Mouse (Mus musculus): Measurements from ENCODE around the gene Dok4. TPM values are rescaled to one million over a fixed set of nuclear protein-coding genes. Genes with fewer than 3 reads are reported as not detected.
A peak's percentile ranks its signal among the peaks of the same experiment; 100 is the strongest.

Gene Dok4
- polyA plus RNA-seq, 1 experiment from 2014 or later: 103 TPM

DNA sequence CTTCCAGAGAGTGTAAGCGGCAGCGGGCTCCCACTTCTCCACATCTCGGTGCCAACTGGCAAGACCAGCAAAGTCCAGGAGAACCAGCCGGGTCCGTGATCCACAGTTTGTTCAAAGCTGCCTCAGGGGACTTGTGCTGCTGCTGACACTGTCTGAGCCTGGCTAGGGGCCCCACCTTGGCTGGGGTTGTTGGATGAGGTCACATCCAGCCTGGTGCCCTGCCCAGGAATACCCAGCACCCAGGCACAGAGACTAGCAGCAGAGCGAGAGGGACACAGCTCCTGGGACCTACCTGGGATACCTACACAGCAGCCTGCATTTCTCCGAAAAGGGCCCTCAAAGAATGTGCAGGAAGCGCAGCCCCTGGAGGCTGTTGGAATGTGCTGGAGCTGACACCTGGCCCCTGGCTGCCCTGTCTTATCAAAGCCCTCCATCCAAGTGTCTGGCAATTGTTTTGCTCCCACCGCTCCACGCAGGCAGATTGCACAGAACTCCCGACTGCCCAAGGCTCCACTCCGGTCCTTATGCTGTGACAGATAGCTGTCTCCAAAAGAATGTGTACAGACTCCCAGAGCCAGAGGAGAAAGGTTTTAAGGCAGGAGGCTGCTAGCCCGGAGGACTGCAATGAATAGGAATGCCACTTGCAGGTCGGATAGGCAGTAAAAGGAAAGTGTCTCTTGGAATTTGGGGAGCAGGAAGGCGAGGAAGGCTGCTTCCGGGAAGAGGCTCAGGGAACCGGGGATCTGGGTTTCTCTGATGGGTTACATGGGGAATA is 847 bp downstream of the Dok4 start:
- H3K9ac ChIP-seq: peak overlapping the region; percentile 77
- no peaks in the 10 kb centered on the region for H3K36me3 ChIP-seq
- H3K4me2 ChIP-seq: peak overlapping the region; percentile 94
- ATAC-seq (ENCODE audit: low read depth): no peak
- H3K4me3 ChIP-seq: peak overlapping the region; percentile 57
- H3K4me1 ChIP-seq (replicated peaks): peaks cover 53% of the 10 kb centered on the region
- H3K27ac ChIP-seq (replicated peaks): peak overlapping the region; percentile 63; the same call in 1 of the 2 replicates
- H3K9me3 ChIP-seq: no peaks in the 10 kb centered on the region
- peaks cover 23% of the 10 kb centered on the region for H3K27me3 ChIP-seq
- WGBS: 17% methylated on average over 17 of the region's 17 CpGs

DNA sequence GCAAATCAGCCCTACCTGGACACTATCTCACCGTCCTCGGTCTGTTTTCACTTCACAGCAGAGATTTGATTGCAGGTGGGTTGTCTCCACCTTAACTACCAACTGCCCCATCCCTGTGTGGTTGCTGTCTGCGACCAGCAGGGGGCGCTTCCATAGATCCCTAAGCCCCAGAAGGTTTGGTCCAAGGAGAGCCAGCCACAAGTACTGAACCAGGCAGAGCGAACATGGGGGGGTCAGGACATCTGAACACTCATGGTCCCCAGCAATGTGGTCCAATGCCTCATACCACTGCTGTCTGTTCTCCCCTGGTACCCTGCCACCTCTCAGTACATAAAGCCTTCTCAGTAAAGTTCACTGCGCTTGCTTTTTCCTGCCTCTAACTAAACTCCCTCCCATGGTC is 1.8 kb downstream of the Dok4 start:
- H3K27ac ChIP-seq (replicated peaks): no peak overlapping the region
- peak overlapping the region; percentile 94 for H3K4me2 ChIP-seq
- H3K9ac ChIP-seq: peak overlapping the region; percentile 77
- 13% methylated on average over 6 of the region's 6 CpGs for WGBS
- peaks cover 23% of the 10 kb centered on the region for H3K27me3 ChIP-seq
- H3K4me1 ChIP-seq (replicated peaks): peaks cover 62% of the 10 kb centered on the region
- no peak for ATAC-seq (ENCODE audit: low read depth)
- no peaks in the 10 kb centered on the region for H3K36me3 ChIP-seq
- peak overlapping the region; percentile 57 for H3K4me3 ChIP-seq
- H3K9me3 ChIP-seq: no peaks in the 10 kb centered on the region

DNA sequence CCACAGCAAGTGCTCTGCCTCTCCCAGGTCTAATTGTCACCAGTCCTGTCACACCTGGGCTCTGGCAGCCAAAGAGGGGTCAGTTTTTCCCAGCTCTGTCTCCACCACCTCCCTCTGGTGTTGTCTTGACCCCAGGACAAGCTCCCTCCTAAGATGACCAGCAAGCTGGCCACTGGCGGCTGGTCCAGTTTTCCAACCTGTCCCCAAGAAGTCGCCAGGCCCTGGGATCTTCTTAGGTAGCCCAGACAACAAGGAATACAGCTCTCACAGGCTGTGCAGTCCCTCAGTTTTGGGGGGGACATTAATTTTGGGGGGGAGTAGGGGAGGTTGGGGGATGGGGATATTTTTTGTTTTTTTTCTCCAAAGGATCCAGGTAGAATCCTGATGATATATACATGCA is 3.6 kb downstream of the Dok4 start:
- 72% methylated on average over 2 of the region's 2 CpGs for WGBS
- peaks cover 1% of the 10 kb centered on the region; the same call in 1 of the 2 replicates for H3K36me3 ChIP-seq
- peak overlapping the region; percentile 94 for H3K4me2 ChIP-seq
- no peaks in the 10 kb centered on the region for H3K9me3 ChIP-seq
- peaks cover 23% of the 10 kb centered on the region for H3K27me3 ChIP-seq
- no peak overlapping the region for H3K4me3 ChIP-seq
- peaks cover 80% of the 10 kb centered on the region for H3K4me1 ChIP-seq (replicated peaks)
- H3K27ac ChIP-seq (replicated peaks): peak overlapping the region; percentile 69
- H3K9ac ChIP-seq: peak overlapping the region; percentile 89; the same call in 1 of the 2 replicates
- no peak for ATAC-seq (ENCODE audit: low read depth)

DNA sequence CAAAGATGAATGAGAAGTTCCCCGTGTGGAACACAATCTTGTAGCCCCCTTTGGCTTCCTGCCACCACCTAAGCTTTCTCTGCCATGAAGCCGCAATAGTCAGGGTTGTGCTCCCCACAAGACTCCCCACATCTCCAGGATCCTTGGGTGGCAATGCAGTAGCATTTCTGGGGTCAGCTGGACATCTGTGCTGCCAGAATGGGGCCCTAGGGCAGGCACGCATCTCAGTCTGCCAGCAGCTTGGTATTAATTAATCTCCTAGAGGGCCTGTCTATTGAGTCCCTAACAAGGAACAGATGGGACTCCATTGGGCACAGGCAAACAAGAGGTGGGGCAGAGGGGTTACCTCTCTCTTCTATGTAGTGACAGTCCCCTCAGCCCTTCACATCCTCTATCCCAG is 4.0 kb downstream of the Dok4 start:
- WGBS: 25% methylated on average over 3 of the region's 3 CpGs
- peaks cover 23% of the 10 kb centered on the region for H3K27me3 ChIP-seq
- no peaks in the 10 kb centered on the region for H3K9me3 ChIP-seq
- peak overlapping the region; percentile 69 for H3K27ac ChIP-seq (replicated peaks)
- no peak overlapping the region for H3K4me3 ChIP-seq
- H3K4me1 ChIP-seq (replicated peaks): peaks cover 83% of the 10 kb centered on the region
- peak overlapping the region; percentile 89 for H3K9ac ChIP-seq
- peaks cover 5% of the 10 kb centered on the region for H3K36me3 ChIP-seq
- ATAC-seq (ENCODE audit: low read depth): no peak
- H3K4me2 ChIP-seq: peak overlapping the region; percentile 94

DNA sequence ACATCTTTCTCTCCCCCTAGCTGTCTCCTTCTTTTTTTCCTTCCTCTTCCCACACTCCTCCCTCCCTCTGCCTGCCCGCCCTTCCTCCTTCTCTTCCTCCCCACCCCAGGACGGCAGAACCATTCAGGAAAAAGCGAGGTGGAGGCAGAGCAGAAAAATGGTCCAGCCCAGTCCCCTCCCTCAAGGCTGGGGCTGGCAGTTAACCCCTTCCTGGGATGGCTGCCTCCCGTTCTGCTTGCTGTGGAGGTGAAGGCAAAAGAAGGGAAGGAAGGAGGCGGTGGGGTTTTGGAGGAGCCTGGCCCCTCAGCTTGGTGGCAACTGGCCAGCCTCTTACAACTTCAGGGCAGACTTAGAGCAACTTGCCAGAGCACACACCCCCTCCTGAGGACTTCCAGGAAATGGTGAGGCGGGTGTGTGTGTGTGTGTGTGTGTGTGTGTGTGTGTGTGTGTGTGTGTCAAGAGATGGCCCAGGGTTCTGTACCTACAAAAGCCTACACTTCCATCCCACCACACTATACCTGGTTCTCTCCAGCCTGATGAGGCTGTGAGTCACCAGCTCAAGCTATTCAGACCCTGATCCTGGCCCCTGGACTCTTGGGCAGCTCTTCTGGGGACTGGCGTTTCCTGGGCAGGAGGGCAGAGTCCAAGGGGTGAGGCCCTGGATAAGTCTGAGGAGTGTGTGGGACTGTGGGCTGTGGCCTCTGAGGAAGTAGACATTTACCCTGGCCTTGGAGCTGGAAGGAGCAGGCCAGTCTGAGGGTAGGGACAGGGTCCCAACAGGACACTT is 4.8 kb downstream of the Dok4 start:
- 8% methylated on average over 6 of the region's 7 CpGs for WGBS
- peak; percentile 83 for ATAC-seq (ENCODE audit: low read depth)
- H3K9me3 ChIP-seq: no peaks in the 10 kb centered on the region
- peak overlapping the region; percentile 70 for H3K4me3 ChIP-seq
- H3K9ac ChIP-seq: peak overlapping the region; percentile 89
- peaks cover 23% of the 10 kb centered on the region for H3K27me3 ChIP-seq
- peaks cover 79% of the 10 kb centered on the region for H3K4me1 ChIP-seq (replicated peaks)
- peak overlapping the region; percentile 94 for H3K4me2 ChIP-seq
- peak overlapping the region; percentile 81 for H3K27ac ChIP-seq (replicated peaks)
- H3K36me3 ChIP-seq: peaks cover 14% of the 10 kb centered on the region

DNA sequence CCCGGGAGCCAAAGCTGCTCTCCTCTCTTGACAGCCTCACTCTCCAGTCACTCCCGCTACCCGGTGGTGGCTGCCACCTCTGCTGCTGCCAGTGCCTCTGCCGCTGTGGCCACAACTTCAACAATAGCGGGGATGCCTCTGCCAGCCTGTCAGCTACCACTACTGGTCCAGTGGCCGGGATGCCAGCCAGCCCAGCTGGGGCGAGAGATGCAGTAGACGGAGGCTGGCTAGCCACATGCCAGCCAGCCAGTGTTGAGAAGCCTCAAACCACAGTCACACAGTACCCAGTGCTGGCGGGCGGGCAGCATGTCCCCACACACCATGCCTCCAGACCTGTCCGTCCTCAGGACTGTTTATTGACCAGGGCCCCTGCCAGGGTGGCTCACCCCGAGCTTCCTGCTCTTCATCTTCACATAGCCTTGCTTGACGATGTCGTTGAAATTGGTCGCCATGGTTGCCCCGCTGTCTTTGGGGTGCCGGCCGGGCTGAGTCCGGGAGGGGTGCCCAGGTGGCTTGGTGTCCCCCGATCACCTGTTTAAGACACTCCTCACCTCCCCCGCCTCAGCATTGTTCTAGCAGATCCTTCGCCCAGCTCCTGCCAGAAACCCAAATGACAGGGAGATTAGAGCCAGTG is 5.5 kb downstream of the Dok4 start:
- Histone ChIP-seq H3K4me2 (peak overlapping the region; percentile 94), H3K4me1 (replicated peaks) (peaks cover 73% of the 10 kb centered on the region)

DNA sequence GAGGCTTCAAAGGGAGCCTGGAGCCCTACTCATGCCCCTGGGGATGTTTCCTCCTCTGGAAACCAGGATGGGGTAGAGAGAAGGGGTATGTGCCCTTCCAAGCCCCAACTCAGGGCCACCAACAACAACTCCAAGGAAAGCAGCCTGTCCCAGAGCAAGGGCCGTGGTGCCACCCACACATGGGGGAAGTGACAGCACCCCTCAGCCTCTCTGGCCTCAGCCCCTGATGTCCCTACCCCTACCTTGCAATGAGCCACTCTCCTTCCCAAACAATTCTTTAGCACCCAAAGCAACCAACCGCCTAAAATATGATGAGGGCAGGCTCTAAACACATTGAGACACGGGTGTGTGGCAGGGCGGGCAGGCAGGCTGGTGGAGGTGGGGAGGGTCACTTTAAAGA is 6.1 kb downstream of the Dok4 start:
- Histone ChIP-seq H3K4me2 (peak overlapping the region; percentile 94), H3K36me3 (peaks cover 27% of the 10 kb centered on the region), H3K4me1 (replicated peaks) (peaks cover 67% of the 10 kb centered on the region), H3K27me3 (peaks cover 16% of the 10 kb centered on the region), H3K9ac (peak overlapping the region; percentile 89), H3K4me3 (peak overlapping the region; percentile 70), H3K9me3 (no peaks in the 10 kb centered on the region), H3K27ac (replicated peaks) (peak overlapping the region; percentile 81; the same call in 1 of the 2 replicates)
- 9% methylated on average over 4 of the region's 4 CpGs for WGBS
- ATAC-seq (ENCODE audit: low read depth): peak; percentile 1; the same call in 1 of the 2 replicates

More for the DNA sequence above, 5.5 kb downstream of the Dok4 start:
- no peaks in the 10 kb centered on the region for H3K9me3 ChIP-seq
- ATAC-seq (ENCODE audit: low read depth): peak; percentile 66
- peak overlapping the region; percentile 89 for H3K9ac ChIP-seq
- 2% methylated on average over 22 of the region's 22 CpGs for WGBS
- peaks cover 21% of the 10 kb centered on the region for H3K36me3 ChIP-seq
- peak overlapping the region; percentile 70 for H3K4me3 ChIP-seq
- H3K27me3 ChIP-seq: peaks cover 22% of the 10 kb centered on the region
- H3K27ac ChIP-seq (replicated peaks): peak overlapping the region; percentile 81

DNA sequence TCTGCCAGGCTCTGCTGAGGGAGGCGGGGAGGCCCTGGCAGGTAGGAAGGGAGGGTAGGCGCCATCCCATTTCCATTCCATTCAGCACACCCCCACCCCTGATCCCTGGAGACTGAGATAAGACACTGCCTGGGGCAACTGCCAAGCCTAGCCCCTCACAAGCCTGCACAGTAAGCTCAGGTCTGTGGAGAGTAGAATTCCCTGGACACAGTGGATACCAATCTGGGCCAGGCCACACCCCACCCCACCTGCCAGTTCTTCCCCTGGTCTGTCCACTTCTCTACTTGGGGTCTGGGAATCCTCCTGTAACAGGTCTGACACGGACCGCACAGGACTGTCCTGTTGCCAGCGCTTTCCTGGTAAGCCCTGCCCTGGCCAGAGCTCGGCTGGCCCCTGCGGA is 7.0 kb downstream of the Dok4 start:
- Histone ChIP-seq H3K9ac (peak overlapping the region; percentile 89), H3K27me3 (peaks cover 7% of the 10 kb centered on the region; the same call in 1 of the 2 replicates), H3K4me1 (replicated peaks) (peaks cover 59% of the 10 kb centered on the region), H3K4me3 (peak overlapping the region; percentile 70), H3K9me3 (no peaks in the 10 kb centered on the region), H3K27ac (replicated peaks) (0 out of 2 replicates have a peak overlapping the region, but pooled peaks have one; percentile 33), H3K4me2 (peak overlapping the region; percentile 94), H3K36me3 (peaks cover 36% of the 10 kb centered on the region)
- 0 out of 2 replicates have a peak, but pooled peaks have one; percentile 1 for ATAC-seq (ENCODE audit: low read depth)
- 61% methylated on average over 7 of the region's 7 CpGs for WGBS

DNA sequence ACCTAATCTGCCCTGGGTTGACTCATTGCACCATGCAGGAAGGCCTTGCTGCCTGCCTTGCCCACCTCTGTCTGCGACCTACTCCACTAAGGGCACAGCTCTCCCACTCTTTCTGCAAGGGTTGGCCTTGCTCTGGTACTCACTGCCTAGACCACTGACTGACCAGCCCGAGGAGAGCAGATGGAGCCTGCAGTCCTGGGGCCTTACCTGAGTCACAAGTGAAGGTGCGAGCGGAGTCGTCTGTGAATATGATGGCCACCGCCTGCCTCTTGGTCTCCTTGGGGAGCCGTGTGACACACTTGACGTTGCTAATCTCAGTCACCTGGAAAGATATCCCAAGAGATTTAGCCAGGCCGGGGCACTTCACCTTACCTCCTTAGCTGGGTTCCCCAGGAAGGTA is 9.2 kb downstream of the Dok4 start:
- H3K4me3 ChIP-seq: no peak overlapping the region
- no peak overlapping the region for H3K27ac ChIP-seq (replicated peaks)
- 94% methylated on average over 9 of the region's 9 CpGs for WGBS
- H3K4me2 ChIP-seq: no peak overlapping the region
- H3K9ac ChIP-seq: no peak overlapping the region
- H3K4me1 ChIP-seq (replicated peaks): peaks cover 43% of the 10 kb centered on the region
- peaks cover 58% of the 10 kb centered on the region for H3K36me3 ChIP-seq
- no peaks in the 10 kb centered on the region for H3K27me3 ChIP-seq
- ATAC-seq (ENCODE audit: low read depth): no peak
- no peaks in the 10 kb centered on the region for H3K9me3 ChIP-seq

DNA sequence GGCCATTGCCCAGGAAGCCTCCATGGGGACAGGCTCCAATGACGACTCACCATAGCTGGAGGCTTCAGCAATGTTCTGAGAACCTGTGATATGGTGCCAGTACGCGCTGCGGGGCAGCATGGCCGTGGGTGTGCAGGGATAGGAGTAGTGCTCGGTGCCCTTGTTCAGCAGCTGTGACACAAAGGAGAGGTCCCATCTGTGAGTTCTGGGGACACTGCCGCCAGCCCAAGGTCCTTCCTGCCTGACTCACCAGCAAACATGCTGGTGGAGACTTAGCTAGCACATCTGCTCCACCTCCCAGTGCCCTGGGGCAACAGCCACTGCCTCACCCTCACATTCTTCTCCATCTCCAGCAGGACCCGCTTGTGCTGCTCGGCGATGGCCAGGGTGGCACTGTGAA is 10.8 kb downstream of the Dok4 start:
- WGBS: 76% methylated on average over 10 of the region's 10 CpGs
- peaks cover 74% of the 10 kb centered on the region for H3K36me3 ChIP-seq
- peaks cover 30% of the 10 kb centered on the region for H3K4me1 ChIP-seq (replicated peaks)
- H3K4me3 ChIP-seq: no peak overlapping the region
- no peak overlapping the region for H3K27ac ChIP-seq (replicated peaks)
- no peaks in the 10 kb centered on the region for H3K27me3 ChIP-seq
- H3K9ac ChIP-seq: no peak overlapping the region
- H3K9me3 ChIP-seq: no peaks in the 10 kb centered on the region
- no peak for ATAC-seq (ENCODE audit: low read depth)
- H3K4me2 ChIP-seq: no peak overlapping the region

DNA sequence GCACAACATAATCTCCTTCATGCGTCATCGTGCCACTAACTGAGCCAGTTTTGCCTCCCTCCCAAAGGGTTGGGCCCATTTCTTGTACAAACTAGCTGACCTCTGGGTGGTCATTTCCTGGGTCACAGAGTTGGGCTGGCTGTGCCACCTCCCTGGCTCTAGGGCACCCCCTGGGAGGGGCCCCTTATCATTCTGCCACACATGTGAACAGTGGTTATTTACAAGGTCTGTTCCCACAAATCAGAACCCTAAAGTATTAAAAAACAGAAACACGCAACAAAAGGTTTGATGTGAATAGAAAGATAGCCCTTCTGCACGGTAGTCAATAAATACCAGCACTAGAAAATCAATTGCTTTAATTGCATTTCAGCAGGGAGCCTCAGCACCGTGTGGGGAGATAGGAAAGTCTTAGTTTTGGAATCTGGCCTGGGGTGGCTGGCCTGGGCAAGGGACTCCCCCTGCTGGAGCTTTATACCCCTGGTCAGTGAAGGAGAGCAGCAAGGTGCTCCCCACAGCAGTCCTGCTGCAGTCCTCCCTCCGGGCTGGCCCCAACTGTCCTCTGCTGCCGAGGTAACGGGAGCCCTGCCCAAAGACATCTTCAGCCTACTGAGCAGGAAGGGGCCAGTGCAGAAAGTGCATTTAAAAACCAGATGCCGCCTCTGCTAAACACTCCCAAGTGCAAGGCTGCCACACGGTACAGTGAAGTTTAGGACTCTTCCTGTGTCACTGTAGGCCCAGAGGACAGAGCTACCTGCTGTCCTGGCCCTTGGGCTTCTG is 12.0 kb downstream of the Dok4 start:
- 80% methylated on average over 10 of the region's 10 CpGs for WGBS
- peaks cover 78% of the 10 kb centered on the region for H3K36me3 ChIP-seq
- no peak overlapping the region for H3K4me2 ChIP-seq
- no peak overlapping the region for H3K4me3 ChIP-seq
- H3K9me3 ChIP-seq: no peaks in the 10 kb centered on the region
- H3K27me3 ChIP-seq: no peaks in the 10 kb centered on the region
- ATAC-seq (ENCODE audit: low read depth): no peak
- no peak overlapping the region for H3K27ac ChIP-seq (replicated peaks)
- peaks cover 24% of the 10 kb centered on the region for H3K4me1 ChIP-seq (replicated peaks)
- no peak overlapping the region for H3K9ac ChIP-seq

Measured in neural tube, embryonic 13.5 days (tissue).